Mouse (Mus musculus): ENCODE results near the gene Flnb. TPM values are rescaled to one million over a fixed set of nuclear protein-coding genes. Genes with fewer than 3 reads are reported as not detected.
A peak's percentile ranks its signal among the peaks of the same experiment; 100 is the strongest.

Gene Flnb
- polyA plus RNA-seq, 1 experiment from 2014 or later: 16.5 TPM

DNA sequence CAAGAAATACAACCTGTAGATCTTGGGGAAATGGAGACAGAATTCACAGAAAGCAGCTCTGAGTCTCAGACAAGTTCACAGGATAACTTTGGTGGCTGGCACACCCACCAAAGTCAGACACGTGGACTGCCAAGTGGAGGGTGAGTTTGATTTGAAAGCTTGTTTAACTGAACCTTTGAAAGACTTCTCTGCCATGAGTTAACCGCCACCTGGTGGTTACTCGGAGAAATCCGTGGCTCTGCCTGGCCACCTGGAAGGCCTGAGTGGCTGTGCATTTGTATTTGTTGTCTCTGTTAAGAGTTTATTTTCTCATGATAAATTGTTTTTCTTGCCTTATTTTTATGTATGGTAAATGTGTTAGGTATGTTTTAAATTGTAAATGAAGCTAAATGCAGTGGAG, 15.9 kb upstream of the Flnb start:
- Histone ChIP-seq H3K9ac (ENCODE audit: low read depth, low read length) (no peak overlapping the region), H3K36me3 (ENCODE audit: control insufficient read depth, insufficient read depth, low read length) (no peaks in the 10 kb centered on the region), H3K4me1 (replicated peaks; ENCODE audit: control insufficient read depth, insufficient read depth, low read length) (no peaks in the 10 kb centered on the region), H3K9me3 (ENCODE audit: control insufficient read depth, low read length) (no peaks in the 10 kb centered on the region), H3K27me3 (ENCODE audit: control insufficient read depth, insufficient read depth, low read length) (no peaks in the 10 kb centered on the region), H3K4me2 (replicated peaks; ENCODE audit: low read depth, low read length) (no peak overlapping the region), H3K27ac (ENCODE audit: low read depth, low read length) (no peak overlapping the region), H3K4me3 (ENCODE audit: low read depth, low read length) (no peak overlapping the region)
- DNase-seq (ENCODE audit: low spot score): peak; percentile 59
- 11% methylated on average over 4 of the region's 4 CpGs for WGBS
- no peak for ATAC-seq (ENCODE audit: low FRiP score)

DNA sequence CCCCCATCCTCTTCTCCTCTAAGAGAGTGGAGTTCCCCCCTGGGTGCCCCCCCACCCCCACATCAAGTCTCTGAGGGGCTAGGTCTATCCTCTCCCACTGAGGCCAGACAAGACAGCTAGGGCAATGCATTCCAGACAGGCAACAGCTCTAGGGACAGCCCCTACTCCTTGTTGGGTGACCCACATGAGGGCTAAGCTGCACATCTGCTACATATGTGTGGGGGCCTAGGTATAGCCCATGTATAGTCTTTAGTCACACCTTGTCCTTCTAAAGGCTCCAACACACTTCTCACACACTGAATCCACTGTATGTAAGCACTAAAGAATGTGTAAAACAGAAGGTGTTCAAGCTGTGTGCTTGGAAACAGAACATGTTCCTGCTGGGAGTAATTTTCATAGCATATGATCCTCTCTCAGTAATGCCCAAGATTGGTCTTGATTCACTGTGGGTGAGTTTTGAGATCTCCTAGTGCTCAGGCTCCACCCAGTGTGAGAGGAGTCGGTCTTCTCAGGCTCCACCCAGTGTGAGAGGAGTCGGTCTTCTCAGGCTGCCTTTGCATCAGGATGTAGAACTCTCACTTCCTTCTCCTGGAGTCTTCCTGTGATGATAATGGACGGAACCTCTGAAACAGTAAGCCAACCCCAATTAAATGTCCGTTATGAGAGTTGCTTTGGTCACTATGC, 13.7 kb upstream of the Flnb start:
- Histone ChIP-seq H3K27me3 (ENCODE audit: control insufficient read depth, insufficient read depth, low read length) (no peaks in the 10 kb centered on the region), H3K36me3 (ENCODE audit: control insufficient read depth, insufficient read depth, low read length) (no peaks in the 10 kb centered on the region), H3K27ac (ENCODE audit: low read depth, low read length) (no peak overlapping the region), H3K4me3 (ENCODE audit: low read depth, low read length) (no peak overlapping the region), H3K4me2 (replicated peaks; ENCODE audit: low read depth, low read length) (no peak overlapping the region), H3K4me1 (replicated peaks; ENCODE audit: control insufficient read depth, insufficient read depth, low read length) (no peaks in the 10 kb centered on the region), H3K9me3 (ENCODE audit: control insufficient read depth, low read length) (no peaks in the 10 kb centered on the region), H3K9ac (ENCODE audit: low read depth, low read length) (no peak overlapping the region)
- ATAC-seq (ENCODE audit: low FRiP score) (no peak), DNase-seq (ENCODE audit: low spot score) (no peak)
- 63% methylated on average over 4 of the region's 4 CpGs for WGBS

DNA sequence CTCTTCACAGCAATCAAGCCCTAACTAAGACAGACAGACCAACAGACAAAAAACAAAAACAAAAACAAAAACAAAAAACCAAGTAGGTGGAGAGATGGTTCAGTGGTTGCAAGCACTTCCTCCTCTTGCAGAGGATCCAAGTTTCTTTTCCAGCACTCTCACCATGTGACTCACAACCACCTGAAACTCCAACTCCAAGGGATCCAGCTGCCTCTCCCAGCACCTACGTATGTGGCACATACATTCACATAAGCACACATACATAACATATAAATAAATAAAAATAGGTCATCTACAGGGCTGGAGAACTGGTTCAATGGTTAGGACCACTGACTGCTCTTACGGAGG, 13.2 kb upstream of the Flnb start:
- ATAC-seq (ENCODE audit: low FRiP score) (no peak), DNase-seq (ENCODE audit: low spot score) (no peak)
- Histone ChIP-seq H3K9ac (ENCODE audit: low read depth, low read length) (no peak overlapping the region), H3K9me3 (ENCODE audit: control insufficient read depth, low read length) (no peaks in the 10 kb centered on the region), H3K27me3 (ENCODE audit: control insufficient read depth, insufficient read depth, low read length) (no peaks in the 10 kb centered on the region), H3K27ac (ENCODE audit: low read depth, low read length) (no peak overlapping the region), H3K4me2 (replicated peaks; ENCODE audit: low read depth, low read length) (no peak overlapping the region), H3K36me3 (ENCODE audit: control insufficient read depth, insufficient read depth, low read length) (no peaks in the 10 kb centered on the region), H3K4me3 (ENCODE audit: low read depth, low read length) (no peak overlapping the region), H3K4me1 (replicated peaks; ENCODE audit: control insufficient read depth, insufficient read depth, low read length) (no peaks in the 10 kb centered on the region)
- WGBS: 97% methylated on average over 2 of the region's 2 CpGs

DNA sequence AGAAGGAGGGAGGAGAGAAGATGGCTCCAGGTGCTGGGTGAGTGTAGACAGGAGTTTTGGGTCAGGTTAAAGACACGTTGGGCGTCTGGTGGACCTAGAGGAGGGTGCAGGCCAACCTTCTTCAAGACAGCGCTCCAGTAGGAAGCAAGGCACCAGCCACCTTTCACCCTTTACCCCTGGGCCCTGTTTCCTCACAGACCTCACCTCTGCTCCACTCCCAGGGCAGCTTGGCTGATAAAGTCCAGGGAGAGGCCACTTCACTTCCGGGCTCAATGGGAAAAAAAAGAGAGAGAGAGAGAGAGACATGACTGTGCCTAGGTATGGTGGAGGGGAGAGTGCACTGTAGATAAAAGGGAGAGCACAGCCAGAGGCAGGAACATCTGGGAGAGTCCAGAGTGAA, 10.0 kb upstream of the Flnb start:
- H3K4me3 ChIP-seq (ENCODE audit: low read depth, low read length): no peak overlapping the region
- no peak for ATAC-seq (ENCODE audit: low FRiP score)
- no peaks in the 10 kb centered on the region for H3K36me3 ChIP-seq (ENCODE audit: control insufficient read depth, insufficient read depth, low read length)
- no peak overlapping the region for H3K9ac ChIP-seq (ENCODE audit: low read depth, low read length)
- no peak for DNase-seq (ENCODE audit: low spot score)
- no peak overlapping the region for H3K27ac ChIP-seq (ENCODE audit: low read depth, low read length)
- 77% methylated on average over 4 of the region's 4 CpGs for WGBS
- no peaks in the 10 kb centered on the region for H3K4me1 ChIP-seq (replicated peaks; ENCODE audit: control insufficient read depth, insufficient read depth, low read length)
- H3K27me3 ChIP-seq (ENCODE audit: control insufficient read depth, insufficient read depth, low read length): no peaks in the 10 kb centered on the region
- no peak overlapping the region for H3K4me2 ChIP-seq (replicated peaks; ENCODE audit: low read depth, low read length)
- no peaks in the 10 kb centered on the region for H3K9me3 ChIP-seq (ENCODE audit: control insufficient read depth, low read length)

DNA sequence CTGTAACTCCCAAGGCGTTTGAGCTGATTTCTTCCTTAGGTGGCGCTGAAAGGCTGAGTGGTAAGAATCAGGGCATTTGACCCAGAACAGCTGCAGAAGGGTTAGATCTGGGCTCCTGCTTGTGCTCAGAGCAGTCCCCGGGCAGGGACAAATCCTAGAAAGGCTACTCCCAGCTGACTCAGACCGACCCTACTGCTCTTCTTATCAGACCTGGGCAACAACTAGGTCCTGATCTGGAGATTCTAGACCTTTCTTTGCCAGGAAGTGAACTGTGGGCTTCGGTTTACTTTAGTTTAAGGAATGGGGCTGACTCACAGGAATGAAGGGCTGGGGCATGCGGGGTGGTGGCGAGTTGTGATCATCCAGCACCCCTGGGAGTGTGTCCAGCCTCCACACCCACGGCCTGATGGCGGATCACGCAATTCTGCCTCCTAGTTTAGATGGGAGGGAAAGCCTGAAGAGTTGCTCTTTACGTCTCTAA, 9.2 kb upstream of the Flnb start:
- Histone ChIP-seq H3K36me3 (ENCODE audit: control insufficient read depth, insufficient read depth, low read length) (no peaks in the 10 kb centered on the region), H3K9ac (ENCODE audit: low read depth, low read length) (no peak overlapping the region)
- WGBS: 71% methylated on average over 11 of the region's 11 CpGs

DNA sequence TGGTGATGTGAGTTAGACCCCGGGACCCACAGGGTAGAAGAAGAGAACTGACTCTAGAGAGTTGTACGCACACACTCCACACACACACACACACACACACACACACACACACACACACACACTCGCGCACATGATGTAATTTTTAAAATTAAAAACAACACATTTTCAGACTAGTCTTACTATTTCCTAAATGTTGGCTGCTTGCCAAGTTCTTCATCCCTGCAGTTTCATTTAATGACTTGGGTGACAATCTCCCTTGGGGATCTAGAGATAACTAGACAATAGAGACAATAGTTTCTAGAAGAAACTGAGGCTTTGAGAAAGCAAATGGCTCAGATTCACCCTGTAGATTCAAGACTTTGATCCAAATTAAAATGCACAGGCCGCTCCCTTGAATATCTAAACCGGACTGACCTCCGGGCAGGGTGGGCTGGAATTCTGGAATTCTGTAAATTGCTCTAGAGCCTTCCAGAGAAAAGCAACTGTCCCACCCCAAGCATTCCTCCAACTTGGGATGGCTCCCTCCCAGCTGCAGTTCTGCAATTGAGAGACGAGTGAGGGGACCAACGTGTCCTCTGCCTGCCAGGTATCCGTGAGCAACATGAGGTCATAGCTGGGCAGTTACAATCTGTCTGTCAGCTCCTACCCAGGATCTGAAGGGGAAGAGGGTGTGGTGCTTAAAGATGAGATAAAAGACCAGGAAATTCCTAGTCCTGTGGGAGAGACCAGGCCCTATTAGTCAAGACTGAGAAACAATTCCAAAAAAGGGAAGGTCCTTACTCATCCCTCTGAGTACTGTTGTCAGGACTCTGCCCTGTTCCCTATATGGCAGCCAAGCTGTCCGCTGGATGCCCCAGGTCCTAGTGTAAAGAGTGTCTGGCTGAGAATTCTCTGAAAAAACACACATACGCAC, 8.5 kb upstream of the Flnb start:
- Histone ChIP-seq H3K36me3 (ENCODE audit: control insufficient read depth, insufficient read depth, low read length) (no peaks in the 10 kb centered on the region), H3K4me1 (replicated peaks; ENCODE audit: control insufficient read depth, insufficient read depth, low read length) (no peaks in the 10 kb centered on the region), H3K9ac (ENCODE audit: low read depth, low read length) (no peak overlapping the region), H3K27ac (ENCODE audit: low read depth, low read length) (no peak overlapping the region), H3K4me3 (ENCODE audit: low read depth, low read length) (no peak overlapping the region), H3K27me3 (ENCODE audit: control insufficient read depth, insufficient read depth, low read length) (no peaks in the 10 kb centered on the region), H3K4me2 (replicated peaks; ENCODE audit: low read depth, low read length) (no peak overlapping the region), H3K9me3 (ENCODE audit: control insufficient read depth, low read length) (no peaks in the 10 kb centered on the region)
- DNase-seq (ENCODE audit: low spot score): no peak
- WGBS: 89% methylated on average over 12 of the region's 12 CpGs
- no peak for ATAC-seq (ENCODE audit: low FRiP score)

More for the DNA sequence above, 9.2 kb upstream of the Flnb start:
- Histone ChIP-seq H3K27me3 (ENCODE audit: control insufficient read depth, insufficient read depth, low read length) (no peaks in the 10 kb centered on the region), H3K27ac (ENCODE audit: low read depth, low read length) (no peak overlapping the region), H3K4me3 (ENCODE audit: low read depth, low read length) (no peak overlapping the region), H3K4me1 (replicated peaks; ENCODE audit: control insufficient read depth, insufficient read depth, low read length) (no peaks in the 10 kb centered on the region), H3K4me2 (replicated peaks; ENCODE audit: low read depth, low read length) (no peak overlapping the region), H3K9me3 (ENCODE audit: control insufficient read depth, low read length) (no peaks in the 10 kb centered on the region)
- no peak for ATAC-seq (ENCODE audit: low FRiP score)
- DNase-seq (ENCODE audit: low spot score): no peak

DNA sequence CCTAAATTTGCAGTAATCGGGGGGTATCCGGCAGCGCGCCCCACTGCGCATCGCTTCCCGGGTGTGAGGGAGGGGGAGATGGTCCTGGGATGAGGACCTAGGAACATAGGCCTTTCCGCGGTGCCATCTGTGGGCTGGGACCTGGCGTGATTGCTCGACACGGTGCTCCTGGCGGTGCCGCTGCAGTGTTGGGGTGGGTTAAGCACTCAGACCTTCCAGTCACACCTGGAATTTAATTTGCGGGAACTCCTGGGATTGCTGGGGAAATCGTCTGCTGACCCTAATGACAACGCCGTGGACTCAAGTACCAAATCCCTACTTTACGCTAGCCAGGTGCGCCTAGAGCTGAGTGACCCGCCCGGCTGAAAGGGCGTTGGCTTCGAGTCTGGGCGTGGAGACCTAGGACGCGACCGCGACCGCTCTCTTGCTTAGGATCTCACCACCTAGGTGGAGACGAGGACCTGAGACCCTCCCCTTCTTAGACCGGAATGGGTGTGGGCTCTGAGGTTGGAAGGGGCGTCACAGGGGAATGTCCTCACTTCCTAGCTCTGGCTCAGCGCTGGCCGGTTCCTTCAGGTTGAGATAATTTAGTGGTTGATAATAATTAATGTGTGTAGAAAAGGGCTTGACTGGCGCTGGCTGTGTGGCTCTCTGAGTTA, 835 bp downstream of the Flnb start:
- Histone ChIP-seq H3K9ac (ENCODE audit: low read depth, low read length) (peak overlapping the region; percentile 73), H3K4me2 (replicated peaks; ENCODE audit: low read depth, low read length) (peak overlapping the region; percentile 92), H3K27me3 (ENCODE audit: control insufficient read depth, insufficient read depth, low read length) (no peaks in the 10 kb centered on the region), H3K36me3 (ENCODE audit: control insufficient read depth, insufficient read depth, low read length) (no peaks in the 10 kb centered on the region), H3K4me3 (ENCODE audit: low read depth, low read length) (peak overlapping the region; percentile 66), H3K9me3 (ENCODE audit: control insufficient read depth, low read length) (no peaks in the 10 kb centered on the region), H3K4me1 (replicated peaks; ENCODE audit: control insufficient read depth, insufficient read depth, low read length) (peaks cover 4% of the 10 kb centered on the region; the same call in 1 of the 2 replicates), H3K27ac (ENCODE audit: low read depth, low read length) (no peak overlapping the region)
- DNase-seq (ENCODE audit: low spot score) (peak; percentile 42), ATAC-seq (ENCODE audit: low FRiP score) (peak; percentile 46)
- 1% methylated on average over 36 of the region's 36 CpGs for WGBS

DNA sequence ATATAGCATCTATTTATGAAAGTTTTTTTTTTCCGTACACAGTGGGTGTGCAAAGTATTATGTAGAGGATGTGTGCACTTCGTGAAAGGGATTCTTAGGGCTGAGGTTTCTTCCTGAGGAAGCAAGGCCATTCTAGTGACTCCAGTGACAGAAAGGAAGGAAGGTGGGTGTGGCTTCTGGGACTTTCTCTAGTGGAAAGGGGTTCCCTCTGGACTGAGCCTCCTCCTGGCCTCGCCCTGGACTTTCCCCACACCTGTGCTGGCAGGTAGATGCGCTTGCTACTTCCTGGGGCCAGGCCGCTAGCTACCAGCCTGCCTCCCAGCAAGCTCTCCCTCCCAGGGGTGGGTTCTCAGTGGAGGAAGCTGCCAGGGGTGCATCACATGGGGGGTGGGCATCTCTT, 1.7 kb downstream of the Flnb start:
- Histone ChIP-seq H3K9ac (ENCODE audit: low read depth, low read length) (no peak overlapping the region), H3K4me2 (replicated peaks; ENCODE audit: low read depth, low read length) (peak overlapping the region; percentile 92; the same call in 1 of the 2 replicates), H3K4me3 (ENCODE audit: low read depth, low read length) (peak overlapping the region; percentile 66; the same call in 1 of the 2 replicates), H3K4me1 (replicated peaks; ENCODE audit: control insufficient read depth, insufficient read depth, low read length) (peaks cover 4% of the 10 kb centered on the region; the same call in 1 of the 2 replicates), H3K27ac (ENCODE audit: low read depth, low read length) (no peak overlapping the region), H3K36me3 (ENCODE audit: control insufficient read depth, insufficient read depth, low read length) (no peaks in the 10 kb centered on the region), H3K9me3 (ENCODE audit: control insufficient read depth, low read length) (no peaks in the 10 kb centered on the region), H3K27me3 (ENCODE audit: control insufficient read depth, insufficient read depth, low read length) (no peaks in the 10 kb centered on the region)
- ATAC-seq (ENCODE audit: low FRiP score): no peak
- no peak for DNase-seq (ENCODE audit: low spot score)
- 78% methylated on average over 5 of the region's 5 CpGs for WGBS
